Mouse (Mus musculus) lung, postnatal 36 days (tissue): Measurements from ENCODE around the gene Piwil4.

ENCODE experiments used
- DNase-seq: peaks from one replicate; pipeline ENCODE4 v3.0.0; 2022; ENCODE audit warnings: mixed read lengths

Gene Piwil4

GRCm38 (mm10) chr9:14663591-14663990 lies 76.9 kb downstream of the Piwil4 start:
- no peak for DNase-seq

GRCm38 (mm10) chr9:14662876-14663275 lies 77.7 kb downstream of the Piwil4 start:
- DNase-seq: no peak

- DNase-seq: no peak
Measured at GRCm38 (mm10) chr9:14662138-14662537, 78.4 kb downstream of the Piwil4 start.

GRCm38 (mm10) chr9:14657926-14658325 lies 82.6 kb downstream of the Piwil4 start:
- DNase-seq: no peak

- DNase-seq: no peak
Measured at GRCm38 (mm10) chr9:14654010-14654409, 86.5 kb downstream of the Piwil4 start.

GRCm38 (mm10) chr9:14652761-14653160 lies 87.8 kb downstream of the Piwil4 start:
- DNase-seq: no peak

- DNase-seq: no peak
Measured at GRCm38 (mm10) chr9:14647849-14648248, 92.7 kb downstream of the Piwil4 start.

- no peak for DNase-seq
Measured at GRCm38 (mm10) chr9:14646641-14647040, 93.9 kb downstream of the Piwil4 start.
